Mouse (Mus musculus): ENCODE results near the gene Vta1. TPM values are rescaled to one million over a fixed set of nuclear protein-coding genes. Genes with fewer than 3 reads are reported as not detected.

The Vta1 gene
- total RNA-seq, 2 experiments from 2014 or later: 27.2 to 30.8 TPM

Other genes with a start within 250 kb of the Vta1 start
- gene Adgrg6, start 159.9 kb downstream of the Vta1 start, total RNA-seq (2021): 1 to 10 TPM; 2.9 to 3.5 TPM
- not detected for gene Nmbr, start within 50 bp of the Vta1 start, total RNA-seq (2021)
- not detected for gene Gje1, start 12.7 kb upstream of the Vta1 start, total RNA-seq (2021)

Measured in heart, adult 18-20 months (tissue).